Mouse (Mus musculus) frontal cortex, postnatal 14 days (tissue): ENCODE data around the gene Ppargc1a.

ENCODE experiments used
- DNase-seq, 2 experiments: peaks; one replicate each; pipeline ENCODE4 v3.0.0; 2022; ENCODE audit warnings: low spot score in 2 of 2

The Ppargc1a gene

GRCm38 (mm10) chr5:51497910-51498517 is 69.5 kb downstream of the Ppargc1a start:
- DNase-seq: no peak

GRCm38 (mm10) chr5:51495446-51495845 is 72.1 kb downstream of the Ppargc1a start:
- DNase-seq: no peak

GRCm38 (mm10) chr5:51494358-51494876 is 73.1 kb downstream of the Ppargc1a start:
- no peak for DNase-seq

- no peak for DNase-seq
Observed at GRCm38 (mm10) chr5:51483768-51484167, 83.8 kb downstream of the Ppargc1a start.

- DNase-seq: no peak
Observed at GRCm38 (mm10) chr5:51479859-51480258, 87.7 kb downstream of the Ppargc1a start.

- no peak for DNase-seq
Observed at GRCm38 (mm10) chr5:51479456-51479855, 88.1 kb downstream of the Ppargc1a start.

GRCm38 (mm10) chr5:51478319-51478994 is 89.1 kb downstream of the Ppargc1a start:
- no peak for DNase-seq

GRCm38 (mm10) chr5:51477140-51477539 is 90.4 kb downstream of the Ppargc1a start:
- DNase-seq: no peak

- no peak for DNase-seq
Observed at GRCm38 (mm10) chr5:51475034-51475541, 92.4 kb downstream of the Ppargc1a start.

- DNase-seq: no peak
Observed at GRCm38 (mm10) chr5:51471614-51472013, 95.9 kb downstream of the Ppargc1a start.

- no peak for DNase-seq
Observed at GRCm38 (mm10) chr5:51466036-51466435, 101.5 kb downstream of the Ppargc1a start.

- DNase-seq: no peak
Observed at GRCm38 (mm10) chr5:51452033-51452432, 115.5 kb downstream of the Ppargc1a start.

GRCm38 (mm10) chr5:51447631-51448030 is 119.9 kb downstream of the Ppargc1a start:
- DNase-seq: no peak

GRCm38 (mm10) chr5:51446299-51447090 is 121.0 kb downstream of the Ppargc1a start:
- no peak for DNase-seq

- no peak for DNase-seq
Observed at GRCm38 (mm10) chr5:51445726-51446125, 121.8 kb downstream of the Ppargc1a start.

GRCm38 (mm10) chr5:51439773-51440172 is 127.8 kb downstream of the Ppargc1a start:
- DNase-seq: no peak

GRCm38 (mm10) chr5:51433905-51434304 is 133.6 kb downstream of the Ppargc1a start:
- DNase-seq: no peak

GRCm38 (mm10) chr5:51432532-51432931 is 135.0 kb downstream of the Ppargc1a start:
- DNase-seq: no peak

- DNase-seq: no peak
Observed at GRCm38 (mm10) chr5:51432031-51432430, 135.5 kb downstream of the Ppargc1a start.

GRCm38 (mm10) chr5:51426406-51426805 is 141.1 kb downstream of the Ppargc1a start:
- no peak for DNase-seq

- no peak for DNase-seq
Observed at GRCm38 (mm10) chr5:51416377-51416776, 151.1 kb downstream of the Ppargc1a start.

- DNase-seq: no peak
Observed at GRCm38 (mm10) chr5:51415456-51415855, 152.1 kb downstream of the Ppargc1a start.
